Mouse (Mus musculus): ENCODE measurements around the gene Zfp811.
A peak's percentile ranks its signal among the peaks of the same experiment; 100 is the strongest.

Gene Zfp811

DNA sequence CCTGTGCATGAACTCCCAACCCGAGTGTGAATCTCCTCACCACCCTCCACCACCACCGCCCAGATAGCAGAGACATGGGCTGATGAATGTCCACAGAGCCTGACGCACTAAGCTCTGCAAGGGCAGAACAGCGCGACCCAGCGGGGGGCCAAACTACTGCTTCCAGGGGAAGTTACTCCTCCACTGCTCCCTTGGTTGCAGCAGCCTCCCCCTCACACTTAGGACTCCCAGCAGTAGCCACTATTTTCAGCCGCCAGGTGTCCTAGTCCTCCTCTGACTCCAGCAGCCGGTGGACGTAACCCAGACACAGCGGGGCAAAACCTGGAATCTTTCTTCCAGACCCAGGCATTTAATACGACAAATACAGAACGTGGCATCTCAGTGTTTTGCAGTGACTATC is 56.1 kb downstream of the Zfp811 start:
- DNase-seq (ENCODE audit: low read depth, low spot score) = peak; percentile 76

DNA sequence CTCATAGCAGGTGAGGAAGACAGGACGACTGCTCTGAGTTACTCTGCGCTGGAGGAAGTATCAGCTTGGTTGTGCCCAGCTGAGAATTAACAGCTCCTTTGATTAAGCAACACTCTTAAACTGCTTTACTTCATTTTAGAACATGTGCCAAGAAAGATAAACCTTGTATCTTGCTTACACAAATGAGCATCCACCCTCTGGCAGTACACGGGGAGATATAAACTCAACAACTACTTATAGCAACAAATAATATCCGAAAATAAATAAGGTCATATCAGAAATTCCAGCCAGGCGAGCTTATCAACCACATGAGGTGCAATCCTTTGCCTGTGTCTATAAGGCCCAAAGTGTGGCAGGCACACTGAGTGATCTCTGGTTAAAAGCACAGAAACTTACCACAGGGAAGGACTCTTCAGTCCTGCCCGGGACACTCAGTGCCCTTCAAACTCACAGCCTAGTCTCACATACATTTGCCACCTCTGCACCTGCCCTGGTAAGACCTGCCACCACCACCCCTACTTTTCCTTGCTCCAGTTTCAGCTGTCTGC is 56.8 kb downstream of the Zfp811 start:
- DNase-seq (ENCODE audit: low read depth, low spot score) = no peak

DNA sequence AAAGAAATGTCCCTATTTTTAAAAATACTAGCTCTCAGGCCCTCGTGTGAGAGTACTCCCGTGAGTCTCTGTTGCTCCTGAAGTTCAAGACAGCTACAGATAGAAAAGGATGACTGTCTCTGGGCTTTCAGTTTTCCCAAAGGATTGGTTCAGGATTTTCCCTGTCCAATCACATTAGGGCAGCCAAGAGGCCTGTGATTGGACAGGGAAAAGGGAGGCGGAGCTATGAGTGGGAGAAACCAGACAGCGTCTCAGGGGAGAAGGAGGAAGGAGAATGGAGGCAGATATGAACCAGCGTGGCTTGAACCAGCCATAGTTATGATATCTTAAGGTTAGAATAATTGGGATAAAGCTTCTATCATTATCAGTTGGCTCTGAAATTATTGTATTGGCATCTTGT is 59.1 kb downstream of the Zfp811 start:
- peak; percentile 42 for DNase-seq (ENCODE audit: low read depth, low spot score)
